Mouse (Mus musculus): ENCODE data around the gene Tfpi.
"Not testable (repeated sequence)": the region's sequence is repeated elsewhere in the genome, so short reads cannot be mapped to it uniquely, and the experiment has no call there.

The Tfpi gene

DNA sequence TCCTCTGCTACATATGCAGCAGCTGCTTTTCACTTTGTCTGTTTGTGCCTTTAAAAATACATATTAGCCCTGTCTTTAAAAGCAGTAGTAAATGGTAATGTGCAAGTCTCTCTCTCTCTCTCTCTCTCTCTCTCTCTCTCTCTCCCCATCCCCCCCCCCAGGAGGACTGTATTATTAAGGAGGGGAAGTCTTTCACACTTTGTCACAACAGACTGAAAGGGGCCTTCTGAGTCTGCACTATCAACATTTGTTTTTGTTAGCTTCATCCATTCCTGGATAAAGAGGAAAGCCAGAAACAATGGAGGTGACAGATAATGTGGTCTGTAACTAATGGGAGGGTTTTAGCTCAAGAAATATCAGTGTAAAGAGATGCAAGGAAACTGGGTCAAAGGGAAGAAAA lies 87.5 kb downstream of the Tfpi start:
- no peak for DNase-seq (ENCODE audit: low read depth, low spot score)

DNA sequence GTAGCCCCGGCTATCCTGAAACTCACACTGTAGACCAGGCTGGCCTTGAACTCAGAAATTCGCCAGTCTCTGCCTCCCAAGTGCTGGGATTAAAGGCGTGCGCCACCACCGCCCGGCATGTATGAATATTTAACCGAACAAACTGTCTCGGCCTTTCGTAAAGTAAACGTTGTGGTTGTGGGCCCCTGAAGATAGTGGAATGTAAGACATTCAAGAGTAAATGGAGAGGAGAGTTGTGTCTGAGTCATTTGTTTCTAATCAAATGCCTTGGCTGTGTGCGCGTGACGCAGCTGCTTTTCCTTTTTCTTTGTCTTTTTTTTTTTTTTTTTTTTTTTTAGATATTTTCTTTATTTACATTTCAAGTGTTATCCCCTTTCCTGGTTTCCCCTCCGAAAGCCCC lies 88.0 kb downstream of the Tfpi start:
- not testable (repeated sequence) for DNase-seq (ENCODE audit: low read depth, low spot score)

DNA sequence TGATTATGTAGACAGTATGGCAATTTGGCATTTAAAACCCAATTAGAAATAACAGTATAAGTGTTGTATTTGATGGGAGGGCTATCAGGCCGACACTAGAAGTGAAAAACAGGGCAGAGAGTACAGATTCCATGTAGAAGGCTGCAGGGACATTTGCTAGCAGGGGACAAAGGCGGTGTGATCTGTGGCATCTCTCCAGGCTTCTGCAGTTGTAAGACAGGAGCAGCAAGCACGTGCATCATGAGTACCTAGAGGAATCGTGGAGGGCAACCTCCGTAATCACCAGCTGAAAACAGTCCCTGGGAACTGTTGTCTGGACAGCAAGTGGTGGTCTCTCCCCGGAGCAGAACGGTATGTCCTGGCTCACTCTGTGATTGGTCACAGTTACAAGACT lies 88.6 kb downstream of the Tfpi start:
- DNase-seq (ENCODE audit: low read depth, low spot score): no peak

DNA sequence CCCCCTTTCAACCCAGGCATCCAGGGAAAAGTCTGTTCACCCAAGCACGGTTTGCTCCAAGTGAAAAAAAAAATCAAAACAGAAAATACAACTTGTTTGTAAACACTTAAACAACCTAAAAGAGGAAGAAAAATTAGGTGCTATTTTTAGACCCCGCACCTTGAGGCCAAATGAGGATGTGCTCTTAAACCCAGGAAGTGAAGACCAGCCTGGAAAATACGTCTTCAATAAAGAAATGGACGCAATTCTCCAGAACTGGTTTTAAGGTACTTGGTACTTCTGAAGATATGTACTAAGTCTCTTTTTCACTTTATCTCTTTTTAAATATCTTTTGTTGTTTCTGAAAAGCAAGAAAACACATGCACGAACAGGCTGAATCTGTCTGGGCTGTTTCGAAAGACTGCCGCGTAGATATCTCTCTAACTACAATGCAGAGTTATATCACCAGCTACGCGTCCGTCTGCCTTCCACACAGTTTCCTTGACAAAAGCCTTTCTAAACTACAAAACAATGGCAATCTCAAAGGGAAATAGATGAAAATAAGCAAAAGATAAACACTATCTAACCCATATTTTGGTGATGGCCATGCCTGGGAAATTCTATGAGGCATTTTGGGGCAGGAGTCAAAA lies 89.1 kb downstream of the Tfpi start:
- DNase-seq (ENCODE audit: low read depth, low spot score): no peak

DNA sequence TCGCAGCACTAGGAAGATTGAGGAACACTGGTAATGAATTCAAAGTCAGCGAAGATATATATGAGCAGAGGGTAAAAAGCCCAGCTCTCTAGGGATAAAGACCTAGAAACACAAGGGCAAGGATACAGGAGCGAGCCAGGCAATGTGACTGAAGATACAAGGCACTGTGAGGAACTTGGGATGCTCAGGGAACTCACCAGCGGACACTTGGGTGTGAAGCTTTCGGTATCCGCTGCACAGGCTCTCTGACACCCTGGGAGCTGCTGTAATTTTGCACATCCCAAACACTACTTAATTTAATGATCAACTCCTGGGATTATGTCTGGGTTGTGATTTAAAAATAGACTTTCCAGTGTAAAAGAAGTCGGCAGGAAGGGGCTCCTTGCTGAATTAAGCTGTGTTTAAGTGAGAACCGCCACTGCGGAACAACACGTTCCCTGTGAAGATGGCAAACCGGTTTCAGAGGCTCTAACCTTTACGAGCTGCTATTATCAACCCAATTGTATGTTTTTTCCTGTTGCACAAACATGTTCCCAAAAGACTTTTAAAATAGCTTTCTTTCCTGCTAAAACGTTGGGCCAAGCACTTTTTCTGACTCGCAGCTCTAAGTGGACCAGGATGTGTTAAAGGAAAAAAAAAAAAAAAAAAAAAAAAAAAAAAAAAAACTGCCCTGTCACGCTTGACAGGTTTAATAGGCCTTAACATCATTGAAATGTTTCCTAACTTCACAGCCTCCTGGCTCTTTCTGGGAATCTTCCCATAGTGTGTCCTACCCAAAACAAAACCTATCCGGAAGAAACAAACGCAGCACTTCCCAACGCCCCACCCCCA lies 89.8 kb downstream of the Tfpi start:
- no peak for DNase-seq (ENCODE audit: low read depth, low spot score)

DNA sequence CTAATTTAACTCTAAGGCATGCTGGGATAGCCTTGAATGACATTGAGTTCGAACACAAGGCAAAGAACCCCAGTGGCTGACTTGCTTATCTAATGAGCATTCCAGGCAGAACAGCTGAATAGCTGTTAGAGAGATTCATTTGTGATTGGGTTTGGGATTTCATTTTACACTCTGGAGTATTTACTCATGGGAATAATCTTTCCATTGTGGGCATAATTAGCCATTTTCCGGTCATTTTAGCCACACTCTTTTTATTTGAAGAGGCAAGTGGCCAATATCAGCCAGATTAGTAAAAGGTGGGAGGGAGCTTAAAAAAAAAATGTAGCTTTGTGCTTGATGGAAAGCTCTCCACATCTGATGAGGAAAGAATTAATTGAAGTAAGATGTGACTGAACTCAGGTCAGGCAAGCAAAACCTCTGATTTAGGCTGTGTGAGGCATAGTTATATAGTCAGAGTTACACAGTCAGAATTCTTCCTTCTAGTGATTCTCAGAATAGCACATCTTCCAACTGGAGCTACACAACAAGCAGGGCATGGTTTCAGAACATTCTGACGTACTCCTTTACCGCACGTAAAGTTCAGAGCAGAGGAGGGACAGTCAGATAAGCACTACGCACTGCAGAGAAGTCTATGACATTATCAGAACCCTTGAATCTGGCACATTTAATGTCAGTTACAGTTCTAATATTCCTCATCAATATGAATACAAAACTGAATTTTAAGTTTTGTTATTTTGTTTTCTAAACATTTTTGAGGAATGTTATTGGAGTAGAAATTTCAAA lies 91.5 kb downstream of the Tfpi start:
- no peak for DNase-seq (ENCODE audit: low read depth, low spot score)

DNA sequence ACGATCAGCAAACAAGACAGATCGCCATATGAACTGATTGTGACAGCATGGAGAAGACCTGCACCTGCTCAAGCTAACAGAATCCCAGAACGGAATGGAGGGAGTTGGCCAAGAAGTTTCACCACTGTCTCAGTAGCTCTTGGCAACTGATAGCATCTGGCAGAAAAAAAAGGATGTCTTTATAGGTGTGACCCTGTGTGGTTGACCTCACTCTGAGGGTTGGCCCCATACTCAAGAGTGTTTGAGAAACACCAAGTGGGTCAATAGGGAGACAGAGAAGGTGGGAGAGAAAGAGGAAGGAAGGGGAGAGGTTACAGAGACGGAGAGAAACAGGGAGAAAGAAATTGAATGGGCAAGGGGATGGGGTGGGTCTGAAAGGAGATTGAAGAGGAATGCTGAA lies 92.7 kb downstream of the Tfpi start:
- DNase-seq (ENCODE audit: low read depth, low spot score): no peak
